Comparison of ENCODE assay signal across 9 mouse cellular contexts in genomic region chr3:33956625-33957023, GRCm38 (mm10).
DNase-seq lines count a peak whose midpoint lies in the region; ATAC-seq and TF ChIP-seq lines count a peak whose summit lies in the region.
"Had no signal": no experiment of that assay in that cellular context is flagged by ENCODE, and none has a peak within 500 bp of the region (broad histone marks: within the 10 kb centered on the region; RNA-seq: fewer than 3 reads in every experiment).

No protein-coding gene starts in this region.

- peak overlapping the region; percentile 54 for H3K4me2 ChIP-seq in heart, embryonic 14.5 days (ENCODE audit: low read length)
- H3K4me2 ChIP-seq in CH12.LX (ENCODE audit: insufficient read depth, low read depth, poor library complexity, severe bottlenecking), result peak overlapping the region; percentile 93; the same call in 1 of the 2 replicates

- no peak for TF ChIP-seq RAD21 in CH12.LX (IDR thresholded peaks at IDR 0.05; ENCODE audit: low read depth, low read length)

- WGBS in heart, embryonic 14.5 days, result 38% methylated on average over 3 of the region's 3 CpGs
- 52% methylated on average over 3 of the region's 3 CpGs for WGBS in midbrain, embryonic 10.5 days

- no peaks in the 10 kb centered on the region for H3K9me3 ChIP-seq in heart, embryonic 14.5 days (ENCODE audit: control insufficient read depth, low read length)
- H3K9me3 ChIP-seq in CH12.LX (replicated peaks; ENCODE audit: low read length), result no peaks in the 10 kb centered on the region
- H3K9me3 ChIP-seq in midbrain, embryonic 10.5 days (replicated peaks), result no peaks in the 10 kb centered on the region
- H3K9me3 ChIP-seq: embryonic facial prominence, embryonic 15.5 days had no signal

- TF ChIP-seq EP300 in CH12.LX (IDR thresholded peaks at IDR 0.05; ENCODE audit: low read length), result no peak

- no peaks in the 10 kb centered on the region for H3K27me3 ChIP-seq in heart, embryonic 14.5 days (ENCODE audit: control insufficient read depth, insufficient read depth, low read length)
- H3K27me3 ChIP-seq in CH12.LX (replicated peaks), result no peaks in the 10 kb centered on the region
- peaks cover 18% of the 10 kb centered on the region for H3K27me3 ChIP-seq in midbrain, embryonic 10.5 days (ENCODE audit: low read depth, poor library complexity, severe bottlenecking)

- DNase-seq in heart, postnatal 4 days, result no peak
- DNase-seq in 416B (ENCODE audit: low read depth), result peak; percentile 18
- no peak for DNase-seq in CH12.LX (ENCODE audit: extremely low read depth)
- DNase-seq in midbrain, embryonic 10.5 days (ENCODE audit: low spot score), result no peak
- DNase-seq in thymus, postnatal 36 days, result no peak
- no peak for DNase-seq in frontal cortex, postnatal 14 days (ENCODE audit: low spot score in 2 of 2)

- H3K4me1 ChIP-seq in heart, embryonic 14.5 days (ENCODE audit: control insufficient read depth in 2 of 2, insufficient read depth in 2 of 2, low read length in 2 of 2), result peaks cover 0 to 2% of the 10 kb centered on the region in 2 experiments; a peak in 1 of 4 replicates
- peaks cover 4 to 21% of the 10 kb centered on the region in 2 experiments; a peak in 2 of 4 replicates for H3K4me1 ChIP-seq in CH12.LX (ENCODE audit: control insufficient read depth in 1 of 2, insufficient read depth in 2 of 2)
- peaks cover 28% of the 10 kb centered on the region for H3K4me1 ChIP-seq in midbrain, embryonic 10.5 days

- TF ChIP-seq CTCF in CH12.LX (conservative IDR thresholded peaks at IDR 0.05 in 1 of 2, IDR thresholded peaks at IDR 0.05 in 1 of 2; ENCODE audit: low read depth in 2 of 2, low read length in 2 of 2), result no peak

- no peak for ATAC-seq in heart, embryonic 14.5 days (ENCODE audit: insufficient number of reproducible peaks, insufficient read depth, low FRiP score, low read depth)

- no peak for TF ChIP-seq POLR2A in CH12.LX (IDR thresholded peaks at IDR 0.05; ENCODE audit: low read depth, low read length)

- no peaks in the 10 kb centered on the region for H3K36me3 ChIP-seq in heart, embryonic 14.5 days (ENCODE audit: control insufficient read depth, insufficient read depth, low read length)
- no peaks in the 10 kb centered on the region for H3K36me3 ChIP-seq in CH12.LX (replicated peaks in 1 of 2; ENCODE audit: control insufficient read depth in 1 of 2, insufficient read depth in 1 of 2, low read length in 1 of 2)
- H3K36me3 ChIP-seq in midbrain, embryonic 10.5 days, result no peaks in the 10 kb centered on the region
- H3K36me3 ChIP-seq: embryonic facial prominence, embryonic 15.5 days had no signal

- no peak overlapping the region for H3K4me3 ChIP-seq in heart, embryonic 14.5 days (ENCODE audit: control insufficient read depth in 1 of 2, insufficient read depth in 1 of 2, low read depth in 1 of 2, low read length in 2 of 2)
- H3K4me3 ChIP-seq in CH12.LX (replicated peaks in 1 of 3; ENCODE audit: low read depth in 2 of 3, low read length in 2 of 3, poor library complexity in 1 of 3), result no peak overlapping the region
- H3K4me3 ChIP-seq in midbrain, embryonic 10.5 days, result peak overlapping the region; percentile 44; the same call in 1 of the 2 replicates
- H3K4me3 ChIP-seq: heart, adult 2 months had no signal

- dilution Hi-C loops in CH12.LX (cut with MboI; ENCODE audit: extremely low pct_ligation_motif_present, extremely low pct_unique_long_range_greater_than_20kb, low sequenced_read_pairs), result no loop called here

- no peak overlapping the region for H3K9ac ChIP-seq in heart, embryonic 14.5 days (ENCODE audit: low read length)
- no peak overlapping the region for H3K9ac ChIP-seq in CH12.LX (ENCODE audit: insufficient read depth, low read depth)
- H3K9ac ChIP-seq: embryonic facial prominence, embryonic 15.5 days had no signal

- H3K79me2 ChIP-seq in CH12.LX (replicated peaks; ENCODE audit: control insufficient read depth, extremely low read depth, insufficient read depth, poor library complexity, severe bottlenecking), result no peaks in the 10 kb centered on the region

- in situ Hi-C loops in CH12.LX (cut with MboI; ENCODE audit: low pct_ligation_motif_present, low pct_unique_long_range_greater_than_20kb, low sequenced_read_pairs), result no loop called here

- H3K27ac ChIP-seq in heart, embryonic 14.5 days (replicated peaks in 1 of 2; ENCODE audit: control insufficient read depth in 1 of 2, insufficient read depth in 1 of 2, low read depth in 2 of 2, low read length in 2 of 2), result no peak overlapping the region
- H3K27ac ChIP-seq in CH12.LX (ENCODE audit: insufficient read depth, low read depth), result no peak overlapping the region
- H3K27ac ChIP-seq in midbrain, embryonic 10.5 days (replicated peaks), result no peak overlapping the region
- H3K27ac ChIP-seq: embryonic facial prominence, embryonic 15.5 days; heart, adult 2 months had no signal

TF ChIP-seq in CH12.LX, 34 proteins besides CTCF, POLR2A, EP300 and RAD21:
- no peak for TF ChIP-seq SMC3 (IDR thresholded peaks at IDR 0.05; ENCODE audit: low read depth, low read length)
- no peak for TF ChIP-seq ZC3H11A (IDR thresholded peaks at IDR 0.05; ENCODE audit: low read depth, low read length)
- no peak for TF ChIP-seq HCFC1 (IDR thresholded peaks at IDR 0.05; ENCODE audit: low read depth, low read length)
- TF ChIP-seq E2F4 (IDR thresholded peaks at IDR 0.05; ENCODE audit: insufficient replicate concordance, low read depth, low read length), result no peak
- TF ChIP-seq MAFK (IDR thresholded peaks at IDR 0.05; ENCODE audit: insufficient replicate concordance, low read length), result no peak
- TF ChIP-seq USF2 (conservative IDR thresholded peaks at IDR 0.05; ENCODE audit: low read depth, low read length), result no peak
- TF ChIP-seq KAT2A (IDR thresholded peaks at IDR 0.05; ENCODE audit: insufficient replicate concordance, low read length), result no peak
